Mouse (Mus musculus) heart, adult 18-20 months (tissue): ENCODE results near the gene Ncl. TPM values are rescaled to one million over a fixed set of nuclear protein-coding genes. Genes with fewer than 3 reads are reported as not detected.
A peak's percentile ranks its signal among the peaks of the same experiment; 100 is the strongest.

Experiments
- DNase-seq, 2 experiments: peaks; one replicate each; pipeline ENCODE4 v3.0.0; 2021 to 2022; ENCODE audit warnings: mixed read lengths in 1 of 2
- long read RNA-seq, 2 experiments: library from polyadenylated mRNA; stranded (forward); transcript quantifications; one replicate each; pipeline ENCODE4 v2.0.0; 2021
- total RNA-seq, 2 experiments: library from RNA; stranded (reverse); gene quantifications; 2 replicates each; pipeline ENCODE4 v1.2.3; 2021

The Ncl gene
- 100 to 1,000 TPM; 105 to 113 TPM for total RNA-seq
- long read RNA-seq, experiment 1, full-length matches to known transcripts = 54 of 77 reads
- long read RNA-seq, experiment 1, partial matches to known transcripts = 19 of 77 reads
- long read RNA-seq, experiment 1, other reads (novel, unspliced or antisense) = 4 of 77 reads
- long read RNA-seq, experiment 2, full-length matches to known transcripts = 33 of 47 reads
- long read RNA-seq, experiment 2, partial matches to known transcripts = 10 of 47 reads
- long read RNA-seq, experiment 2, other reads (novel, unspliced or antisense) = 4 of 47 reads

GRCm38 (mm10) chr1:86358906-86359797, at the start of gene Ncl:
Ncl (minus strand) TSS chr1:86359400.
- peak; percentile 97 to 99 for DNase-seq

- no peak for DNase-seq
These were observed 49.3 kb upstream of the Ncl start for GRCm38 (mm10) chr1:86408515-86408914.

GRCm38 (mm10) chr1:86406914-86407313, 47.7 kb upstream of the Ncl start:
- peak; percentile 39 to 65 for DNase-seq

- DNase-seq = peak in 1 of 2 experiments; percentile 56
These were observed 47.1 kb upstream of the Ncl start for GRCm38 (mm10) chr1:86406313-86406712.

- DNase-seq = no peak
These were observed 45.6 kb upstream of the Ncl start for GRCm38 (mm10) chr1:86404834-86405233.

GRCm38 (mm10) chr1:86400096-86400754, 41.0 kb upstream of the Ncl start:
- no peak for DNase-seq

GRCm38 (mm10) chr1:86399322-86399721, 40.1 kb upstream of the Ncl start:
- no peak for DNase-seq

- no peak for DNase-seq
These were observed 39.0 kb upstream of the Ncl start for GRCm38 (mm10) chr1:86398222-86398621.

GRCm38 (mm10) chr1:86397621-86398020, 38.4 kb upstream of the Ncl start:
- DNase-seq = no peak

- DNase-seq = no peak
These were observed 36.7 kb upstream of the Ncl start for GRCm38 (mm10) chr1:86395897-86396296.

- no peak for DNase-seq
These were observed 35.0 kb upstream of the Ncl start for GRCm38 (mm10) chr1:86394246-86394645.

- no peak for DNase-seq
These were observed 34.0 kb upstream of the Ncl start for GRCm38 (mm10) chr1:86393219-86393618.

GRCm38 (mm10) chr1:86391425-86391824, 32.2 kb upstream of the Ncl start:
- DNase-seq = no peak

GRCm38 (mm10) chr1:86389230-86389629, 30.0 kb upstream of the Ncl start:
- DNase-seq = peak; percentile 54 to 86

- DNase-seq = peak; percentile 37 to 47
These were observed 21.8 kb upstream of the Ncl start for GRCm38 (mm10) chr1:86381027-86381426.

- DNase-seq = peak; percentile 27 to 37
These were observed 20.0 kb upstream of the Ncl start for GRCm38 (mm10) chr1:86379161-86379569.

- no peak for DNase-seq
These were observed 19.5 kb upstream of the Ncl start for GRCm38 (mm10) chr1:86378662-86379061.

- DNase-seq = no peak
These were observed 17.2 kb upstream of the Ncl start for GRCm38 (mm10) chr1:86376354-86376753.

- DNase-seq = peak; percentile 52 to 61
These were observed 12.8 kb upstream of the Ncl start for GRCm38 (mm10) chr1:86371997-86372396.

GRCm38 (mm10) chr1:86368086-86368485, 8.9 kb upstream of the Ncl start:
- DNase-seq = no peak

GRCm38 (mm10) chr1:86363671-86364070, 4.5 kb upstream of the Ncl start:
- no peak for DNase-seq

GRCm38 (mm10) chr1:86361852-86362615, 2.8 kb upstream of the Ncl start:
- no peak for DNase-seq
